Mouse (Mus musculus): ENCODE measurements around the gene Cyld.
A peak's percentile ranks its signal among the peaks of the same experiment; 100 is the strongest.

Cyld gene

GRCm38 (mm10) chr8:88696721-88697641, at the start of gene Cyld:
TSS of gene Cyld (plus strand) at chr8:88697028.
- peak; percentile 99 to 100 for DNase-seq

GRCm38 (mm10) chr8:88648322-88648721, 48.5 kb upstream of the Cyld start:
- no peak for DNase-seq

GRCm38 (mm10) chr8:88650016-88650708, 46.7 kb upstream of the Cyld start:
- no peak for DNase-seq

- peak in 1 of 2 experiments; percentile 31 for DNase-seq
These were observed 45.7 kb upstream of the Cyld start for GRCm38 (mm10) chr8:88651122-88651521.

GRCm38 (mm10) chr8:88655334-88655733, 41.5 kb upstream of the Cyld start:
- DNase-seq = no peak

- no peak for DNase-seq
These were observed 37.0 kb upstream of the Cyld start for GRCm38 (mm10) chr8:88659873-88660272.

GRCm38 (mm10) chr8:88662401-88662821, 34.4 kb upstream of the Cyld start:
- DNase-seq = no peak

- peak; percentile 88 to 90 for DNase-seq
These were observed 32.7 kb upstream of the Cyld start for GRCm38 (mm10) chr8:88664121-88664520.

GRCm38 (mm10) chr8:88664947-88665346, 31.9 kb upstream of the Cyld start:
- DNase-seq = peak; percentile 51 to 62

- DNase-seq = no peak
These were observed 30.4 kb upstream of the Cyld start for GRCm38 (mm10) chr8:88666435-88666834.

GRCm38 (mm10) chr8:88668400-88669086, 28.3 kb upstream of the Cyld start:
- DNase-seq = no peak

- no peak for DNase-seq
These were observed 26.0 kb upstream of the Cyld start for GRCm38 (mm10) chr8:88670782-88671181.

- no peak for DNase-seq
These were observed 25.3 kb upstream of the Cyld start for GRCm38 (mm10) chr8:88671575-88671974.

- no peak for DNase-seq
These were observed 23.0 kb upstream of the Cyld start for GRCm38 (mm10) chr8:88673859-88674258.

- DNase-seq = no peak
These were observed 21.3 kb upstream of the Cyld start for GRCm38 (mm10) chr8:88675372-88676165.

GRCm38 (mm10) chr8:88677071-88677470, 19.8 kb upstream of the Cyld start:
- DNase-seq = no peak

GRCm38 (mm10) chr8:88680566-88680965, 16.3 kb upstream of the Cyld start:
- no peak for DNase-seq

- DNase-seq = no peak
These were observed 15.8 kb upstream of the Cyld start for GRCm38 (mm10) chr8:88681046-88681445.

GRCm38 (mm10) chr8:88683656-88684289, 13.1 kb upstream of the Cyld start:
- DNase-seq = no peak

- DNase-seq = no peak
These were observed 10.5 kb upstream of the Cyld start for GRCm38 (mm10) chr8:88686226-88686905.

GRCm38 (mm10) chr8:88686906-88687235, 10.0 kb upstream of the Cyld start:
- DNase-seq = no peak
